Mouse (Mus musculus): ENCODE data around the gene Pias4. TPM values are rescaled to one million over a fixed set of nuclear protein-coding genes. Genes with fewer than 3 reads are reported as not detected.
"Not testable (repeated sequence)": the region's sequence is repeated elsewhere in the genome, so short reads cannot be mapped to it uniquely, and the experiment has no call there.

Gene Pias4
- polyA plus RNA-seq, 1 experiment from 2014 or later: 59.2 TPM

- Histone ChIP-seq H3K4me2 (peak within 1 kb of the TSS; percentile 91), H3K4me1 (peaks cover 55% of the 10 kb centered on the region)
- WGBS: under 1% methylated on average over 77 of the region's 77 CpGs
Measured at GRCm38 (mm10) chr10:81176466-81177271, 8.9 kb upstream of the Pias4 start, which contains the start of gene Eef2. Eef2 (plus strand) TSS chr10:81176631.

DNA sequence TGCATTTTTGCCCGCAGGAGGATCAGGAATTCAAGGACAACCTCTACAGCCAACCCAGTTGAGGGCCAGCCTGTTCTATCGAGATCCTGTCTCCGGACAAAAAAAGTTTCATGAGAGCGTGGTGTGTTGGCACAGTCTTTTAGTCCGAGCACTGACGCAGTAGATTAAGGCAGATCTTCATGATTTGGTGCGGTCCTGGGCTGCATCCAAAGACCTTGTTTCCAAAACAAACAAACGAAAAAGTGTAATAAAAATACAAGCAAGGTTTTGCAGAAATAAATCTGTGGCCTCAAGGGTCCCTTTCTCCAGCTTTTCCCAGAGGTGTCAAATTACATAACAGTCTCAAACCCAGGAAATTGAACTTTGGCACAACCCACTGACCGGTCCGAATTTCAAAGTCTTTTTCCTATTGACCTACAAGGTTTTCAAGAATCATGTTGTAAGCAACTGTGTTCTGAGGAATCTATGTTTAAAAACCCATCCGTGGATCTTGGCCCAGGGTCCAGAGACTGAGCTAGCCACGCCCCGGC lies 8.3 kb upstream of the Pias4 start:
- H3K27ac ChIP-seq: peak overlapping the region; percentile 94
- 6% methylated on average over 13 of the region's 13 CpGs for WGBS
- H3K4me1 ChIP-seq: peaks cover 55% of the 10 kb centered on the region
- H3K27me3 ChIP-seq (replicated peaks): no peaks in the 10 kb centered on the region
- ATAC-seq (replicated peaks): no peak
- no peak overlapping the region; the same call in 1 of the 2 replicates for H3K9ac ChIP-seq
- H3K36me3 ChIP-seq (replicated peaks): peaks cover 35% of the 10 kb centered on the region
- peak overlapping the region; percentile 91 for H3K4me2 ChIP-seq
- no peaks in the 10 kb centered on the region for H3K9me3 ChIP-seq
- peak overlapping the region; percentile 96 for H3K4me3 ChIP-seq

More at GRCm38 (mm10) chr10:81176466-81177271, 8.9 kb upstream of the Pias4 start, which contains the start of gene Eef2:
- Histone ChIP-seq H3K4me3 (peak within 1 kb of the TSS; percentile 96), H3K27ac (peak within 1 kb of the TSS; percentile 94), H3K27me3 (replicated peaks) (no peaks in the 10 kb centered on the region), H3K36me3 (replicated peaks) (peaks cover 42% of the 10 kb centered on the region), H3K9ac (peak within 1 kb of the TSS; percentile 94), H3K9me3 (no peaks in the 10 kb centered on the region)
- peak; percentile 77 for ATAC-seq (replicated peaks)

DNA sequence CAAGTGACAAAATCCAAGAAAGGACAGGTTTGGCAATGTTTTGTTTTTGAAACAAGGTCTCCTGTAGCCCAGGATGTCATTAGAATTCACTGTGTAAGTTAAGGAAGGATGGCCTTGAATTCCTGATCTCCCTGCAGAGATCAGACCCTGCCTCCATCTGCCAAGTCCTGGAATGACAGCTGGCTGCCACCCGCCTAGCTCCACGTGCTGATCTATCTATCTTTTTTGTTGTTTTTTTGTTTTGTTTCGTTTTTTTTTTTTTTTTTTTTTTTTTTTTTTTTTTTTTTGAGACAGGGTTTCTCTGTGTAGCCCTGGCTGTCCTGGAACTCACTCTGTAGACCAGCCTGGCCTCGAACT lies 7.6 kb upstream of the Pias4 start:
- H3K4me1 ChIP-seq: peaks cover 55% of the 10 kb centered on the region
- H3K27me3 ChIP-seq (replicated peaks); ATAC-seq (replicated peaks); H3K9me3 ChIP-seq: not testable (repeated sequence)
- H3K27ac ChIP-seq: peak overlapping the region; percentile 94
- WGBS: 5% methylated on average over 4 of the region's 4 CpGs
- H3K4me3 ChIP-seq: peak overlapping the region; percentile 96
- H3K4me2 ChIP-seq: peak overlapping the region; percentile 91
- H3K36me3 ChIP-seq (replicated peaks): peaks cover 29% of the 10 kb centered on the region
- H3K9ac ChIP-seq: peak overlapping the region; percentile 45; the same call in 1 of the 2 replicates

GRCm38 (mm10) chr10:81174617-81175344 lies 7.1 kb upstream of the Pias4 start:
- H3K4me1 ChIP-seq: peaks cover 52% of the 10 kb centered on the region
- peak overlapping the region; percentile 37 for H3K4me3 ChIP-seq
- peak overlapping the region; percentile 91 for H3K4me2 ChIP-seq
- H3K9me3 ChIP-seq: no peaks in the 10 kb centered on the region
- H3K36me3 ChIP-seq (replicated peaks): peaks cover 23% of the 10 kb centered on the region
- H3K27me3 ChIP-seq (replicated peaks): no peaks in the 10 kb centered on the region
- under 1% methylated on average over 29 of the region's 29 CpGs for WGBS
- ATAC-seq (replicated peaks): peak; percentile 62
- H3K9ac ChIP-seq: peak overlapping the region; percentile 45
- H3K27ac ChIP-seq: peak overlapping the region; percentile 94

- peak overlapping the region; percentile 43 for H3K9ac ChIP-seq
- no peaks in the 10 kb centered on the region for H3K9me3 ChIP-seq
- ATAC-seq (replicated peaks): 0 out of 2 replicates have a peak, but pooled peaks have one; percentile 8
- WGBS: 2% methylated on average over 21 of the region's 21 CpGs
- peaks cover 53% of the 10 kb centered on the region for H3K4me1 ChIP-seq
- no peaks in the 10 kb centered on the region for H3K27me3 ChIP-seq (replicated peaks)
- peak overlapping the region; percentile 53 for H3K4me2 ChIP-seq
- peaks cover 7% of the 10 kb centered on the region; the same call in 1 of the 2 replicates for H3K36me3 ChIP-seq (replicated peaks)
- H3K27ac ChIP-seq: peak overlapping the region; percentile 94
- peak overlapping the region; percentile 21 for H3K4me3 ChIP-seq
Measured at GRCm38 (mm10) chr10:81173132-81173531, 5.4 kb upstream of the Pias4 start.

GRCm38 (mm10) chr10:81169411-81169900 lies 1.7 kb upstream of the Pias4 start:
- not testable (repeated sequence) for H3K4me3 ChIP-seq; ATAC-seq (replicated peaks); H3K9ac ChIP-seq; H3K27me3 ChIP-seq (replicated peaks); H3K9me3 ChIP-seq; H3K27ac ChIP-seq; H3K36me3 ChIP-seq (replicated peaks)
- H3K4me1 ChIP-seq: peaks cover 47% of the 10 kb centered on the region
- 45% methylated on average over 7 of the region's 14 CpGs for whole genome bisulfite sequencing
- peak overlapping the region; percentile 71; the same call in 1 of the 2 replicates for H3K4me2 ChIP-seq

DNA sequence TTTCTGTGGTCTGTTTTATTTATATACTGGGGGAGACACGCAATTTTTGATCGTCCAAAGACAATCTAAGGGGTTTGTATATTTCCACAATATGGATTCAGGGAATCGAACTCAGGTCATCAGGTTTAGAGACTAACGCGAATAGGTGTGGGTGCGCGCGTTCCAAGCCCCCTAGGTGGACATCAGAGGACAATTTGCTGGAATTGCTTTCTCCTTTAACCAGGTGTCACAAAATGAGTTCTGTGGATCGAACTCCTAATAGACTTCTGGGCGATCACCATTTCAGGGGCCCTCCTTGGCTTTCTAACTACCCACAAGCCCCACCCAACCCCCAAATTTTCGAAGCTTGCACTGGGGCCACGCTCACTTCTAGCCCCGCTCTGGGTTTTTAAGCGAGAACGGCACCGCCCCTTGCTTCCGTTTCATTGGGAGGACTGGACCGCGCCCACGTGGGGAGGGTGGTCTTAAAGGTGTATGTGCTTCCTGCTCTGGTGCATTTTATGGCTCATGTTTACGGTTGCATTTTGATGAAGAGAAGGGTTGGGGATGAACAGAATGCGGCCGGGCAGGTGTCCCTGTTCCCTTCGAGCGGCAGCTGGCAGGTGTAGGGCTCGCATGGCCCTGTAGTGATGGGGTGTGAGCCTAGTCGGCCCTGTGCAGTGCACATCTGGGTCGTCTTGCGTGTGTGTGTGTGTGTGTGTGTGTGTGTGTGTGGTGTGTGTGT lies 960 bp upstream of the Pias4 start:
- ATAC-seq (replicated peaks): peak; percentile 25; the same call in 1 of the 2 replicates
- WGBS: 2% methylated on average over 29 of the region's 29 CpGs
- H3K4me1 ChIP-seq: peaks cover 39% of the 10 kb centered on the region

DNA sequence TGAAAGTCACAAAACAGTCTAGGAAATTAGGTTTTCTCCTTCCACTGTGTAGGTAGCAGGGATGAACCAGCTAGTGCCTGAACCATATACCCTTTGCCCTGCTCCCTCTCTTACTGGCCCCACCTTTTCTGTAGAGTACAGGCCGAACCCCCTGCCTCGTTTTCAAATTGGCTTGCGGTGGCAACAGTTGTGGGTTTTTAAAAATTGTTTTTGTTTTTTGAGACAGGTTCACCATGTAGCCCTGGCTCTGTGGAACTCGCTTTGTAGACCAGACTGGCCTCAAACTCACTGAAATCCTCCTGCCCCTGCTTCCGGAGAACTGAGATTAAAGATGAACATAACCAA lies 336 bp upstream of the Pias4 start:
- no peaks in the 10 kb centered on the region for H3K9me3 ChIP-seq
- H3K9ac ChIP-seq: peak overlapping the region; percentile 51; the same call in 1 of the 2 replicates
- no peaks in the 10 kb centered on the region for H3K27me3 ChIP-seq (replicated peaks)
- H3K4me1 ChIP-seq: peaks cover 33% of the 10 kb centered on the region
- H3K4me3 ChIP-seq: peak overlapping the region; percentile 70
- ATAC-seq (replicated peaks): peak; percentile 73
- H3K36me3 ChIP-seq (replicated peaks): no peaks in the 10 kb centered on the region
- H3K27ac ChIP-seq: peak overlapping the region; percentile 74
- H3K4me2 ChIP-seq: peak overlapping the region; percentile 71
- 3% methylated on average over 5 of the region's 5 CpGs for WGBS

More for the DNA sequence above, 960 bp upstream of the Pias4 start:
- no peaks in the 10 kb centered on the region for H3K9me3 ChIP-seq
- peak overlapping the region; percentile 70 for H3K4me3 ChIP-seq
- no peaks in the 10 kb centered on the region for H3K36me3 ChIP-seq (replicated peaks)
- peak overlapping the region; percentile 74 for H3K27ac ChIP-seq
- peak overlapping the region; percentile 51 for H3K9ac ChIP-seq
- peak overlapping the region; percentile 71 for H3K4me2 ChIP-seq
- no peaks in the 10 kb centered on the region for H3K27me3 ChIP-seq (replicated peaks)

DNA sequence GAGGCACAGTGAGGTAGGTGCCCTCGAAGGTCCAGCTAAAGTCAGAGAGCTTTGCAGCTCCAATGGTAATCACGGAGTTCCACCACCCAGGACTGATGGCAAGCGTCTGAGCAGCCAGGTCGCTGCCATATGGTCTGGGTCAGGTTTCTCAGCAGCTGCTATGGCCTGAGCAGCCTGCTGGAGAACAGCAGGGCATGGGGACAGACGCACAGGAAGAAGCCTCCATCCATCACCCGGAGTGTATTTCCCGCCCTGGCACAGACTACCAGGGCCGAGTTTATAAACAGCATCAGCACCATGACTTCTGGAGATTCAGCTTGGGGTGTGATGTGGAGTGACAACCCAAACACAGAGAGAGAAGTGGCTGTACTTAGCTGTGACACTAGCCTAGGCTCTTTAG lies 2.6 kb downstream of the Pias4 start:
- Histone ChIP-seq H3K4me2 (no peak overlapping the region), H3K4me3 (no peak overlapping the region), H3K4me1 (peaks cover 34% of the 10 kb centered on the region), H3K36me3 (replicated peaks) (0 out of 2 replicates have a peak, but pooled peaks cover 11% of the 10 kb centered on the region), H3K9me3 (no peaks in the 10 kb centered on the region), H3K27me3 (replicated peaks) (no peaks in the 10 kb centered on the region), H3K27ac (no peak overlapping the region), H3K9ac (no peak overlapping the region)
- WGBS: 94% methylated on average over 8 of the region's 8 CpGs
- no peak for ATAC-seq (replicated peaks)

DNA sequence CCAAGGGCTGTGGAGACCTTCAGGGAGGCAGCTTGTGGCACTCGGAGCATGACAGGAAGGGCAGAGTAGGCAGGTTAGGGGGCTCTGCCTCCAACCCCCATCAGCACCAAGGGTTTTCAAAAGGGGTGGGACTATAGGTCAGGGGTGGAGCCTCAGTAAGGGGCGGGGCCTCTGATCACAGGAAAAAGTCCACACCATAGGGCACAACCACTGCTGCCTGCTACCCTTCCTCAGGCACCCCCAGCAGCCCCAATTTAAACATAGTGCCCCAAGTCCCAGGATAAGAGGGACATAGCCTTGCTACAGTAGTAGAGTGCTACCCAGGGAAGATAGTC lies 5.4 kb downstream of the Pias4 start:
- H3K27me3 ChIP-seq (replicated peaks): no peaks in the 10 kb centered on the region
- H3K4me3 ChIP-seq: no peak overlapping the region
- WGBS: 75% methylated on average over 2 of the region's 2 CpGs
- no peak overlapping the region for H3K9ac ChIP-seq
- H3K4me1 ChIP-seq: peaks cover 26% of the 10 kb centered on the region
- no peak for ATAC-seq (replicated peaks)
- peaks cover 19% of the 10 kb centered on the region; the same call in 1 of the 2 replicates for H3K36me3 ChIP-seq (replicated peaks)
- no peaks in the 10 kb centered on the region for H3K9me3 ChIP-seq
- no peak overlapping the region for H3K4me2 ChIP-seq
- H3K27ac ChIP-seq: no peak overlapping the region

GRCm38 (mm10) chr10:81161602-81162317 lies 6.0 kb downstream of the Pias4 start:
- H3K27me3 ChIP-seq (replicated peaks): no peaks in the 10 kb centered on the region
- WGBS: 96% methylated on average over 8 of the region's 8 CpGs
- no peaks in the 10 kb centered on the region for H3K9me3 ChIP-seq
- H3K36me3 ChIP-seq (replicated peaks): peaks cover 25% of the 10 kb centered on the region
- ATAC-seq (replicated peaks): no peak
- H3K4me1 ChIP-seq: peaks cover 22% of the 10 kb centered on the region
- H3K27ac ChIP-seq: no peak overlapping the region
- no peak overlapping the region for H3K4me3 ChIP-seq
- no peak overlapping the region for H3K4me2 ChIP-seq
- no peak overlapping the region for H3K9ac ChIP-seq
